Mouse (Mus musculus): ENCODE measurements around the gene Eif4e.

Gene Eif4e

GRCm38 (mm10) chr3:138526073-138526915 is at the start of gene Eif4e:
Gene Eif4e, plus strand, starts transcription at chr3:138526179.
- DNase-seq: peak; percentile 73

GRCm38 (mm10) chr3:138479489-138479888 is 46.5 kb upstream of the Eif4e start:
- no peak for DNase-seq

GRCm38 (mm10) chr3:138481526-138482284 is 44.3 kb upstream of the Eif4e start:
- DNase-seq: no peak

- no peak for DNase-seq
These were observed 42.7 kb upstream of the Eif4e start for GRCm38 (mm10) chr3:138483240-138483639.

DNA sequence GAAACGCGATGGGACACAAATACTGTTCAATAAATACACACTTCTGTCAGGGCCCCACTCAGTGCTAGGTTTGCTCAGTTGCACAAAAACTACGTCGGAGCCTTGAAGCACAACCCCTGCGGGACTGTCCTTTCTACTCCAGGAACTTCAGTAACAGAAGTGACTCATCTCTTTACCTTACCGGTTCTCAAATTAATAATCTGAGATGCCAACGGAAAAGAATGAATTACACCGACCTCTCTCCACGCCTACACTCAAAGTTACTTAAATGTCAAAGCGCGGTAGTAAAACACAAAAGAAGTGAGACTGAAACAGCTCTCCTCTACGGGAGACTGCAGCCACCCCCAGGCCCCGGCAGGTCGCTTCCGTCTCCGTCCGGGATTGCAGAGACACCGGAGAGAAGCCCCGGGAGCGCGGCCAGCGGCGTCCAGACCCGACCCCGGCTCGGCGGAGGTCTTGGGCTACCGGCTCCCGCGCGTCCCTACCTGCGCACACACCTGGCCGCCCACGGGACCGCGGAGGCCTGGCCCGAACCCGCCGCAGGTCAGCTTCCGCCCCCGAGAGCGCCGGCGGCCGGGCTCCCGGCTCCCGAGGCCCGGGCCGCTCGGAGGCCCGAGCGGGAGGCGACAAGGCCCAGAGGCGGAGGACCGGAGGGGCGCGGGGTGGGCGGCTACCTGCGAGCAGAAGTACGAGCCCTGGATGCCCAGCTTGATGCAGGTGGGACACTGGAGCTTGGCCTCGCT is 37.2 kb upstream of the Eif4e start:
- no peak for DNase-seq

DNA sequence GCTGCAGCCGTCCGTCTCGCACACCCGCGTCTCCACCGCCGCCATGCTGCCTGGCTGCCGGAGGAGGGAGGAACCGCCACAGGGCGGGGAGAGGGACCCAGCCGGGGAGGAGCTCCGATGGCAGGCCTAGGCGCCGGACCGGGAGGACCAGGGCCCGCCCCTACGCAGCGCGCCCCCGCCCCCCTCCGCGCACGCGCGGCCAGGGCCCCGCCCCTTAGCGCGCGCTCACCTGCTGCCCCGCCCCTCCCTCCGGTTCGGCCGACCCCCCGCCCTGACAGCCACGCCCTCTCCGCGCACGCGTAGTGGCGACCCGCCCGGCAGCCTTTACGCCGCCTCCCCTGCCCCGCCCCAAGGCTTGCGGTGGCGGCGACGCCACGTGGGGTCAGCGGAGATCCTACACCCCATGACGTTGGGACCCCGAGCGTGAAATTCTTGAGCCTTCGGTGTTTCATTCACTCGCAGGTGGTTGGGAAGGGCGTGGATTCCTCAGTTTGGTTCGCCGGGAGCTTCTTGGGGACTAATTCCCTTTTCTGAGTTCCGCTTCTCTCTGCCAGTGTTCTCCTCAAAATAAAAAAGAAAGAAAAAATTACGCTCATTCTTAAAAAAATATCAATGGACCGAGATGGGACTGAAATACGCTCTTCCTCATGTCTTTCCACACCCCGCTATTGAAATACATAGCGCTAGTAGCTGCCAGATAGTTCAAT is 36.5 kb upstream of the Eif4e start, which contains the start of gene Metap1:
TSS of gene Metap1 (minus strand) at position 189 of the 707 bp plus-strand sequence.
- peak; percentile 94 for DNase-seq

GRCm38 (mm10) chr3:138490034-138490337 is 36.0 kb upstream of the Eif4e start:
- no peak for DNase-seq

DNA sequence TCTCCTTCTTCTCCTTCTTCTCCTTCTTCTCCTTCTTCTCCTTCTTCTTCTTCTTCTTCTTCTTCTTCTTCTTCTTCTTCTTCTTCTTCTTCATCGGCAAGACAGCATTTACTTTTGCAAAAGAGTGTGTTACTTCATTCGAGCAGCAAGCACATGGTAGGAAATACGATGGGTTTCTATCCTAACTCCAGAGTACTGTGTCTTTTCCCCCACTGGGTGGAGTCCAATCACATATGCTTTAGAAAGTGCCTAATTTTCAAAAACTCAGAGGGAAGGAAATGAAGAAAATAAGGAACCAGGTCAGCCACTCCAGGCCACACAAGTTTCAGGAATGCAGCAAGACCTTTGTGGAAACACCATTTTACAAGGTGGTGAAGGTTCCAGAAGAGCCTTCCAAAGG is 32.3 kb upstream of the Eif4e start:
- no peak for DNase-seq

DNA sequence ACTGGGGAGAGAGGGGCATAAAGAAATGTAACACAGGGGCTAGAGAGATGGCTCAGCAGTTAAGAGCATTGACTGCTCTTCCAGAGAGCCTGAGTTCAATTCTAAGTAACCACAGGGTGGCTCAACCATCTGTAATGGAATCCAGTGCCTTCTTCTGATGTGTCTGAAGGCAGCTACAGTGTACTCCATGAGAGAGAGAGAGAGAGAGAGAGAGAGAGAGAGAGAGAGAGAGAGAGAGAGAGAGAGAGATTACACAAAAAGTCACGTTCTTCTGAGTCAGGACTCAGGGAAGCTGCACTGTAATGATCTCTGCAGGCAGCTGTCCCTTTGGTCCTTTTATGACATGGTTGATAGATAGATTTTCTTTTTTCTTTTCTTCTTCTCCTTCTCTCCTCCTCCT is 31.4 kb upstream of the Eif4e start:
- no peak for DNase-seq

GRCm38 (mm10) chr3:138495166-138496145 is 30.5 kb upstream of the Eif4e start:
- DNase-seq: no peak

DNA sequence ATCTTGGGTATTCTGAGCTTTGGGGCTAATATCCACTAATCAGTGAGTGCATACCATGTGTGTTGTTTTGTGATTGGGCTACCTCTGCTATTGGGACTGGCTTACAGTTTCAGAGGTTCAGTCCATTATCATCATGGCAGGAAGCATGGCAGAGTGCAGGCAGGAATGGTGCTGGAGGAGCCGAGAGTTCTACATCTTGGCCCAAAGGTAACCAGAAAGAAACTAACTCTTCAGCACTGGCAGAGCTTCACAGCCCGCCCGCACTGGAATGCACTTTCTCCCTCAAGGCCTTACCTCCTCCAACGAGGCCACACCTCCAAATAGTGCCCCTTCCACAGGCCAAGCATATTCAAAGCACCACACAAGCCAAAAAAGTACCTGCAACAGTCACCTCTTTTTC is 27.2 kb upstream of the Eif4e start:
- DNase-seq: no peak

DNA sequence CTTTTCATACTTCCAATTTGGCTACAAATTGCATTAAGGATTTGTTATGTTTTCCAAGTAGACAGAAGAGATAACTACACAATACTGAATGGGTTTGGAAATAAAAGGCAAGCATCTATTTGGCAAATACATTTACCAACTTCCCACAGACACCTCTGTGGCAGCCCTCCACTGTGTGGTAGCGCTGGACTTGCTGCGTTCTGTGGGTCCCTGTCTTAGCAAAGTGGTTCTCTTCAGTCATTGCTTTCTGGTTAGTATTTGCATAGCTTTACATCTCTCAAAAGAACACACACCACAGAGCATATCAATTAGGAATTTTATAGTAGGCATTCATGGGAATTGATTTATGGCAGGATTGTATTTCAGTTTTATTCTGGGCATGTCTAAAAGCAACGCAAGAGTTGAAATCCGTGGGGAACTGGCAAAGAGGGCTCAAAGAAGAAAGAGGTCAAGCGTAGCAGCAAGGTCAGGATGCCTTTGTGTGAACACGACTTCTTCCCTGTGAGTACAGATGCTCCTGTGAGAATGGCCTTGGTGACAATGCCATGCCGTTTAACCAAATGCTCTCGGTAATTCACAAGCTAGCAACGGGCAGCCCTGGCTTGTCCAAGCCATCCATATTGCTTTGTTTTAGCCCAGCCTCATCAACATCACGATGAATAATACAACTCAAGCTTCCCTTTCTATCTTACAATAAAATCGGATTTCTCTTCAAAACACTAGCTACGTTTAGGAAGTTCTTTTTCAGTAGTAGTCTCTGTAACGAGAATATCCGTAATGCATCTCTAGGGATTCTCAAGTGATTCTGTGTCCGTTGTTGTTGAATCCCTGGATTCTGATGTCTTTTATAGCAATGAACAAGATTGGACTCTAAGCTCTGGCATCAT is 25.9 kb upstream of the Eif4e start:
- DNase-seq: no peak

- no peak for DNase-seq
These were observed 22.2 kb upstream of the Eif4e start for GRCm38 (mm10) chr3:138503754-138504153.

DNA sequence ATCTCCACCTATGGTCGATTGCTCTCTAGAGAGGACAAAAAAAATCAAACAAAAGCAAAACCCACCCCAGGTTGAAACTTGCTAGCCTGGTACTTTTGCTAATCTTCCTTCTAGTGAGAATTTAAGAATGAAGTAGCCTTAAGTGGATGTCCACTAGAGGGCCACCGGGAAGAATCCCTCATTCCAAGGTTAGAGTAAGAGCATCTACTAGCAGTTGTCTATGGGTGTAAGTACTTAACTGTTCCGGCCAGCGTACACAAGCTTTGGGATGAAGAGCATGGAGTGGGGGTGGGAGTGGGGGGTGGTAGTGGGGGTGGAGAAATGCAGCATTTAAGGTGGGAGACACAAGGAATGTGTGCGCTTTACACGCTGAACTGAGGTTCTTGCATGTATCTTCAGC is 19.2 kb upstream of the Eif4e start:
- DNase-seq: peak; percentile 56

DNA sequence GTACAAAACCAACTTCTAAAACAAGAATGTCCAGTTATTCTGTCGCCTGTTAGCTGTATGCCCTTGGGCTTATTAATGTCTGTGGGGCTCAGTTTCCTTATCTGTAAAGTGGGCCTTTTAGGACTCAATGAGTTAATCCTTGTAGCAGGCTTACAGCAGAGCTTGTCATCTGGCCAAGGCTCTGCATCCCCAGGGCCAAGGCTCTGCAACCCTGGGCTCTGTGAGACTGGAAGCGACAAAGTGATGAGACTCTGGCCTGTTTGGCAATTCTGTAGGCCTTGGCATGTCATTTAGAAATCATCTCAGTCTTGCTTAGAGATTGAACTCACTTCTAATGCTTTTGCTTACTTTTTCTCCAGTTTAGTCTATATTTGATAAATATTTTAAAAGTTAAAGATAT is 16.4 kb upstream of the Eif4e start:
- DNase-seq: no peak

DNA sequence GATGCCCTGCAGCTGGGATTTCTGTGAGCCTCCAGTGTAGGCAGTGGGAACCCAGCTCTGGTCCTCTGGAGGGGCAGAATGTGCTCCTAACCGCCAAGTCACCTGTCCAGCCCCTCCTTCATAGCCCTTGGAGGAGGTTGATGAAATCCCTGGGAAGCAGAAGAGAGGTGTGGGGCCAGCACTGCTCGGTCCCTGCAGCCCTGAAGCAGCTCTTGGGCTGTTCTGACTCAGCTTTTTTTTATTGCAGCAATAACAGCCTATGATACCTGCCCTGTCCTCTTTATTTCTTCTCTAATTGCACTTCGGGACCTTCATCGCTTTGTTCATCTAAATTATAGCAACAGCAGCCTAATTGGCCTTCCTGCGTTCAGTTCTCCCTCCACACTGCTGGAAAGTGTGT is 15.5 kb upstream of the Eif4e start:
- DNase-seq: no peak

- no peak for DNase-seq
These were observed 12.7 kb upstream of the Eif4e start for GRCm38 (mm10) chr3:138513243-138513642.

DNA sequence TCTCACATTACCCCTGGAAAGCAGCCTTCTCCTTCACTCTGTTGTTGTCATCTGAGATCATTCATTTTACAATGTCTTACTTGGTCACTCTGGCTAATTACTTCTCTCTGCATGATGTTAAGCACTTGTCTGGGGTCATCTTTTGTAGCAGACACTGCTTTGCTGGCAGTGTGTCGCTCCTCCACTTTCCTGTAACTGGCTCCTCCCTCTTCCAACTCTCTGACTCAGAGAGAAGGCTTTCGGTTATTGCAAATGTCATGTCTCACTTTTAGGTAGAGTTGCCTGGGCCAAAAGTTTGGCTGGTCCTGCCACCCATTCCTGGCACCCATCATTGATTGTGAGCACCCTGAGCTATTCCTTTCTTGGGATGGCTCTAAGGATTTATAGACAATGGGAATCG is 11.2 kb upstream of the Eif4e start:
- DNase-seq: no peak

DNA sequence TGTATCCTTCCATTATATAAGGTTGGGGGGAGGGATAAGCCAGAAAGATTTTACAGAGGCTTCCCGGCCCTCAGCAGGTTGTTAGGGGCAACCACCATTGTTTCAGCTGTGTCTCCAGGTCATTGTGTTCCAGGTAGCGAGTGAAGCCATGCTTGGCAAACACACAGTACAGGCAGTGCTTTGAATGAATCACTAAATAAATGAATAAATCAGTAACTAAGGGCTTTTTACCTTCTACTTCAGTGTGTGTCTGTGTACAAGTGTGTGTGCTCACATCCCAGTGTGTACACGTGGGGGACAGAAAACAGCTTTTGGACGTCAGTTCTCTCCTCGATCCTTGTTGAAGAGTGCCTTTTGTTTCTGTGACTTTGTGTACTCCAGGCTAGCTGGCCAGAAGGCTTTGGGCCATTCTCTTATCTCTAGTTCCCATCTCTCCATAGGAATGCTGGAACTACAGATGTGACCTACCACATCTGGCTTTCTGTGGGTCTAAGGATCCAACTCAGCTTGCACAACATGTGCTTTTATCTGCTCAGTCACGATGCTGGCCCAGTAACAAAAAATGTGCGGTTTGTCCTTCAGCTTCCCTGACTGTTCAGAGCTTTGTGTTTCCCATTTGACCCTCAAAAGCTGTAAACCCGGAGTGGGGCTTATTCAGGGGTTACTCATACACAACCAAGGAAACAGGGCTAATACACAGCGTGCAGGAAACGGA is 10.2 kb upstream of the Eif4e start:
- DNase-seq: no peak

- no peak for DNase-seq
These were observed 8.1 kb upstream of the Eif4e start for GRCm38 (mm10) chr3:138517881-138518280.

Measured in kidney, adult 18-20 months (tissue).